Mouse (Mus musculus): Measurements from ENCODE around the gene Ufd1. TPM values are rescaled to one million over a fixed set of nuclear protein-coding genes. Genes with fewer than 3 reads are reported as not detected.

Ufd1 gene
- 73.0 TPM for polyA plus RNA-seq (2021)

DNA sequence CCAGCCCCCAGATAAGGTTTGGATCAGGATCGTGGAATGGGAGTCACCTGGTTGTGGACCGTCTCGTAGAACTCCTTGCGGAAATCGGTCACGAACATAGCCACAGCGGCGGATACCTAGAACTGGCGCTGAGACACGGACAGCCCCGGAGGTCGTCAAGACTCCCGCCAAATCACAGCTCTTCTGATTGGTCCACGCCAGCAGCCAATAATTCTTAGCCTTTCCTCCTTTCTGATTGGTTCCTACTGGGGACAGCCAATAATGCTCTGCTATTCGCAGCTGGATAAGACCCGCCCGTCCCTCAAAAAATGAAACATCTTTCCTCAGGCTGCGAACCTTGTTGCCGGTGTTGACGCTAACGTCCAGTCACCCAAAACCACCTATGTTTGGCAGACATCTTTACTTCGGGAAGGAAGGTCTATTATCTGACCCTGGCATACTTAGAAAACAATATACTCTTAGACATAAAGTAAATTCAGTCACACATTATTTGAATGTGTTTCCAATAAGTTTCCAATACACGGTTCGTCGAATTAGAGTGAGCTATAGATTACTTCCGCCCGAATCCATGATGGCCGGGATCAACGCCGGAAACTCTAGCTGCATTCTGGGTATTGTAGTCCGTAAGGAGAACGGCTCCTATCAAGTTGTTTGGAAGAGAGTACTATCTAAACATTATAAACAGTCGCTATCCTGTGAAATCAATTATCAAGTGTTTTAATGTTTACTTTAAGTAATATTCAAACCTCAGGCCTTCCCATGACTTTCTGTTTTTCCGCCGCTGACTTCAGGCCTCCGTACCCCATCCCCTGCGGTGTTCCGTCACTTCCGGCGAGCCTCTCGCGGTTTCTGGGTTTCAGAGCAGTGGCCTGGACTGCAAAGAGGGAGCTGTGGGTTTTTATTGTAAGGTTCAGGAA is at the start of gene Ufd1, which contains the start of gene Cdc45:
TSS of gene Ufd1 (plus strand) at position 312 of the 917 bp plus-strand sequence.
TSS of gene Cdc45 (minus strand) at position 520 of the 917 bp plus-strand sequence.
- ATAC-seq (peak; percentile 96), DNase-seq (ENCODE audit: low read depth, low spot score) (peak; percentile 89)
- ChIA-PET POLR2A (interaction anchor here (1.2 to 1.4 kb wide), 2 partner anchors 14 to 125 kb away, joined by 3 read pairs; no protein-coding TSS in a partner anchor), CTCF (interaction anchor here (1.0 to 1.5 kb wide), 3 partner anchors 13 to 124 kb away, joined by 3 to 4 read pairs (median 3); no protein-coding TSS in a partner anchor)
- H3K27me3 ChIP-seq = no peaks in the 10 kb centered on the region
- no peak for TF ChIP-seq CTCF (IDR thresholded peaks at IDR 0.05)
- in situ Hi-C loops (cut with MboI; ENCODE audit: low pct_unique_long_range_greater_than_20kb) = no loop called here

DNA sequence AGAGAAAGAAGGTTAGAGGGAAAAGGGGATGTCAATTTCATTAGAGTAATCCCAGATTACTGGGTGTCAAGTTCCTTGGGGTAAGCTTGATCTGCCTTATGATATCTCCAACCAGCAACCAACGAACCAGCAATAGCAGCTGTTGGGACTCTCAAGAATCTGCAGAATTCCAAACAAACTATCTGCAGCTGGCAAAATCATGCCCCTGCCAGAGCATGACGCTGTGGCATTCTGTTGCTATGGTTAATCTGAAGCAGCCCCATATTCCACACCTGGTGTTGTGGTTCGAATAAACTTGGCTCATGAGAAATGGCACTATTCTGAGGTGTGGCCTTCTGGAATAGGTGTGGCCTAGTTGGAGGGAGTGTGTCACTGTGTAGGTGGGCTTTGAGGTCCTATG is 48.6 kb upstream of the Ufd1 start:
- ATAC-seq = no peak
- ChIA-PET POLR2A (no interaction called here), CTCF (no interaction called here)
- no peak for TF ChIP-seq CTCF (IDR thresholded peaks at IDR 0.05)
- in situ Hi-C loops (cut with MboI; ENCODE audit: low pct_unique_long_range_greater_than_20kb) = no loop called here
- DNase-seq (ENCODE audit: low read depth, low spot score) = no peak
- no peaks in the 10 kb centered on the region for H3K27me3 ChIP-seq

DNA sequence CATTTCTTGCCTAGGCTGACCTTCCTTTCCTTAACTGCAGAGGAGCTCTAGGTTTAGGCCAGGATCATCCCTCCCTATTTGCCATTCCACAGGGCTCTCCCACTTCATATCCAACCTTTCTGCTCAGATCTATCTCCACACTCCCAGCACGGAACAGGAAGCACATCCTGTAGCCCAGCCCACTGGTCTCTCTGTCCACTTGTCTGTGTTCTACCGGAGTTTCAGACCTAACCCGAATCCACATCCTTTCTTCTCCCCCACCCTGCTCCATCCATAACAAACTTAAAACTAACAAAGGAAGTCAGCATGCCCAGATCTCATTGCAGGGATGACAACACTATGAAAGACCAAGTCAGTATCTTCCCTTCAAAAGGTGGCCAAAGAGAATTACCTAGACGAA is 45.2 kb upstream of the Ufd1 start:
- H3K27me3 ChIP-seq = no peaks in the 10 kb centered on the region
- in situ Hi-C loops (cut with MboI; ENCODE audit: low pct_unique_long_range_greater_than_20kb) = no loop called here
- CTCF ChIA-PET = interaction anchor here (0.8 kb wide), 1 partner anchor 20 kb away, joined by 3 read pairs; no protein-coding TSS in a partner anchor
- no peak for TF ChIP-seq CTCF (IDR thresholded peaks at IDR 0.05)
- POLR2A ChIA-PET = no interaction called here
- ATAC-seq (no peak), DNase-seq (ENCODE audit: low read depth, low spot score) (no peak)

DNA sequence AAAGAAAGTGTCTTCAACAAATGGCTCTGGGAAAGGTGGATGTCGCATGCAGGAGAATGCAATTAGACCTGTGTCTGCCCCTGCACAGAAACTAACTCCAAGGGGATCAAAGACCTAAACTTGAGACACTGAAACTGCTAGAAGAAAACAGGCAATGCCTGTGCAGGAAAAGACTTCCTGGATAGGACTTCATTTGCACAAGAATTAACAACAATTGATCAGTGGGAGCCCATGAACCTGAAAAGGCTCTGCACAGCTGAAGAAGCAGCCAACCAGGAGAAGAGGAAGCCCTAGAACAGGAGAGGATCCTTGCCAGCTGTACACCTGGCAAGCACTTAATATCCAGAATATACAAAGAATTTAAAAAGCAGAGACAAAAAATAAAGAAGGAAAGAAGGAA is 42.1 kb upstream of the Ufd1 start:
- CTCF ChIA-PET = no interaction called here
- no peak for ATAC-seq

DNA sequence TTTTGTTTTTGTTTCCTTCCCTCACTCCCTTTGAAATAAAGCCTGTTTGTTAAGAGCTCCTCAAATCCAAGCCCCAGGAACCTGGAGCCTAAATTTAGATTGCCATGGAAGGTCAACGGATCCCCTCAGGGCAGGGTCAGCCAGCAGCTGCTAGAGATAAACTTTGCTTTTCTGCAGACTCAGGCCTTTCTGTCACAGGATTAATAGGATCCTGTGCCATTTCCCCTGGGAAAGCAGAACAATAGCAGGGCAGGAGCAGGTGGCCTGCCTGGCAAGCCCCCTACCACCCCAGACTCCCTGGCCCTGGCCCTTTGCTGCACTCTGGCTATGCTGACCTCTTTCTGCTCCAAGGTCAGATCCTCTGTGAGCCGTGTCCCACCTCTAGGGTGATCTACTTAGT is 37.6 kb upstream of the Ufd1 start:
- H3K27me3 ChIP-seq = peaks cover 7% of the 10 kb centered on the region
- ChIA-PET POLR2A (no interaction called here), CTCF (no interaction called here)
- TF ChIP-seq CTCF (IDR thresholded peaks at IDR 0.05) = no peak
- ATAC-seq (no peak), DNase-seq (ENCODE audit: low read depth, low spot score) (no peak)
- in situ Hi-C loops (cut with MboI; ENCODE audit: low pct_unique_long_range_greater_than_20kb) = no loop called here

More for the DNA sequence above, 42.1 kb upstream of the Ufd1 start:
- in situ Hi-C loops (cut with MboI; ENCODE audit: low pct_unique_long_range_greater_than_20kb) = no loop called here
- DNase-seq (ENCODE audit: low read depth, low spot score) = no peak
- H3K27me3 ChIP-seq = no peaks in the 10 kb centered on the region
- TF ChIP-seq CTCF (IDR thresholded peaks at IDR 0.05) = no peak
- POLR2A ChIA-PET = no interaction called here

DNA sequence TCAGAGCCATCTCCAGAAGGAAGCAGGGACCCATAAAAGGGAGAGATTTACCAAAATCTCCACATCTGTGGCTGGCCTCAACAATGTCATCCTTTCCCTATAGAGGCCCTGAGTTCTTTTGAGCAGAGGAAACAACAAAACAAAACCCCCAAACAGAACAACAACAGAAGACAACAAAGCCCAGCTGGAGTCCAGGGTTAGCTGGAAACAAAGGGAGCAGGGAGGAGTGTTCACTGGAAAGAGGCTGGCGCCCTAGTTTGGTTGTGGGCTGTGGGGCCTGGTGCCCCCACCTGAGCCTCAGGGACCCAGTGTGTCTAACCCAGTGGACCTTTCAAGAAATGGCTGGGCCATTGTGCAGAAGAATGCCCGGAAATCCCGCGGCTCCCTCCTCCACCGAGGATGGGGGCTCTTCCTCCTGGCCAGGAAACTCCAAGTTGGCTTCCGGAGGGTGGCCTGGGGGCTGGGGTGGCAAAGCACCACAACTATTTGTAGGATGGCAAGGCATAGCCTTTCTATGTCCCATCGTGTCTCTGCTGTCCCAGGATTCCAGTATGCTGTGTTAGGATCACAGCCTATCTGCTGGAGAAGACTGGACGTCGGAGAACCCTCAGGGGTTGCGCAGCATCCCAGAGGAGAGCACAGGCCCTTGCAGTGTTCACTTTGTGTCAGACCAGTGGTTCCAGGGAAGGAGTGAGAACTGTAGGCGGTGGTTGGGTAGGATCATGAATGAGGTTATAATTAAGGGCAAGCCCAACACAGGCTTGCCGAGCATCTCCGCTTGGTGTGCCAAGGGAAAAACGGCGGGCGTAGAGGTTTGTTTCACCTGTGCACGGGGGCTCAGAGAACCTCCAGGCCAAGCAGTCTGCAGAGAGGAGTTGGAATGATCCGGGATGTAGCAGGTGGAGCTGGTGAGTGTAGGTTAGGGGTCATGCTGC is 35.7 kb upstream of the Ufd1 start:
- ChIA-PET CTCF (no interaction called here), POLR2A (no interaction called here)
- TF ChIP-seq CTCF (IDR thresholded peaks at IDR 0.05) = no peak
- ATAC-seq = no peak
- H3K27me3 ChIP-seq = peaks cover 7% of the 10 kb centered on the region
- in situ Hi-C loops (cut with MboI; ENCODE audit: low pct_unique_long_range_greater_than_20kb) = no loop called here
- no peak for DNase-seq (ENCODE audit: low read depth, low spot score)

DNA sequence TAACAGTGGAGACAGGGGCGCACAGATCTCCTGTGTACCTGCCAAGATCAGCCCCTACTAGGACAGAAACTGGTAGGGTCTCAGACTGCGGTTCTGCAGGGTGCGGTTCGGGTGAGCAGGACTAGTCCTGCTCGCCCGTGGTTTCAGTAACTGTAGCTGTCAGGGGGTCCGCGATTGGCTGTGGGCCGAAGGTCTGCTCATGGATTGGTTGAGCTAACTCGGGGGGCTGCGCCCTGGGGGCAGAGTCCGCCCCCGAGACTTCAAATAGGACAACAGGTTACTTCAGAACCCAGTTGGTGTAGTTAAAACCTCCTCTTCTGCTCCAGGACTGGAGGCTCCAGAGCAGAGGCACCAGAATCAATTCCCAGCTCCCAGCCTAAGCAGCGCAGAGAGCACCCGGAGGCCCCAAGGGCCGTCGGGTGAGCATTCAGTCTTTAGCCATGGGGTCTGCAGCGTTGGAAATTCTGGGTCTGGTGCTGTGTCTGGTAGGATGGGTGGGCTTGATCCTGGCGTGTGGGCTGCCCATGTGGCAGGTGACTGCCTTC is 35.0 kb upstream of the Ufd1 start, which contains the start of gene Cldn5:
TSS of gene Cldn5 (plus strand) at position 292 of the 545 bp plus-strand sequence.
- TF ChIP-seq CTCF (IDR thresholded peaks at IDR 0.05) = no peak
- ChIA-PET CTCF (no interaction called here), POLR2A (no interaction called here)
- DNase-seq (ENCODE audit: low read depth, low spot score) (no peak), ATAC-seq (no peak)
- in situ Hi-C loops (cut with MboI; ENCODE audit: low pct_unique_long_range_greater_than_20kb) = no loop called here
- H3K27me3 ChIP-seq = peaks cover 7% of the 10 kb centered on the region

DNA sequence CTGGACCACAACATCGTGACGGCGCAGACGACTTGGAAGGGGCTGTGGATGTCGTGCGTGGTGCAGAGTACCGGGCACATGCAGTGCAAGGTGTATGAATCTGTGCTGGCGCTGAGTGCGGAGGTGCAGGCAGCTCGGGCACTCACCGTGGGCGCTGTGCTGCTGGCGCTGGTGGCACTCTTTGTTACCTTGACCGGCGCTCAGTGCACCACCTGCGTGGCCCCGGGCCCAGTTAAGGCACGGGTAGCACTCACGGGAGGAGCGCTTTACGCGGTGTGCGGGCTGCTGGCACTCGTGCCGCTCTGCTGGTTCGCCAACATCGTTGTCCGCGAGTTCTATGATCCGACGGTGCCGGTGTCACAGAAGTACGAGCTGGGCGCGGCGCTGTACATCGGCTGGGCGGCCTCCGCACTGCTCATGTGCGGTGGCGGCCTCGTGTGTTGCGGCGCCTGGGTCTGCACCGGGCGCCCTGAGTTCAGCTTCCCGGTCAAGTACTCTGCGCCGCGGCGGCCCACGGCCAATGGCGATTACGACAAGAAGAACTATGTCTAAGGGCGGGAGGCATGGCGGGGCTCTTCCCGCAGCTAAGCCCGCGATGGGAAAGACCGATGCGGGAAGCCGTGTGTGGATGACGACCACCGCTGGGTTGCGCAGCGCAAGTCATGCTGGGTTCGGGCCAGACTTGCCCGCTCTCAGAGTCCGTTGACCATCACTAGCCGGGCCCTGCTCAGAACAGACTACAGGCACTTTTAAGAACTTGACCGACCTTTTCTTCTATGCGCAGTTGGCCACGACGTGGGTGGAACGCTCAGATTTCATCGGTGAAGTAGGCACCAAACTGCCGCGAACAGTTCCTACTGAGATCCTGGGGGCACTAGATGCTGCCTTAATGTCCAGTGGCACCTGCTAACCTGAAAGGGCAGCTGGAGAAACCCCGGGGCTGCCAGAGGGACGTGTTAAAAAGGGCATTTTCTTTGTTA is 34.2 kb upstream of the Ufd1 start:
- POLR2A ChIA-PET = no interaction called here
- peaks cover 7% of the 10 kb centered on the region for H3K27me3 ChIP-seq
- ATAC-seq (no peak), DNase-seq (ENCODE audit: low read depth, low spot score) (no peak)
- CTCF ChIA-PET = no interaction called here
- in situ Hi-C loops (cut with MboI; ENCODE audit: low pct_unique_long_range_greater_than_20kb) = no loop called here
- TF ChIP-seq CTCF (IDR thresholded peaks at IDR 0.05) = no peak

DNA sequence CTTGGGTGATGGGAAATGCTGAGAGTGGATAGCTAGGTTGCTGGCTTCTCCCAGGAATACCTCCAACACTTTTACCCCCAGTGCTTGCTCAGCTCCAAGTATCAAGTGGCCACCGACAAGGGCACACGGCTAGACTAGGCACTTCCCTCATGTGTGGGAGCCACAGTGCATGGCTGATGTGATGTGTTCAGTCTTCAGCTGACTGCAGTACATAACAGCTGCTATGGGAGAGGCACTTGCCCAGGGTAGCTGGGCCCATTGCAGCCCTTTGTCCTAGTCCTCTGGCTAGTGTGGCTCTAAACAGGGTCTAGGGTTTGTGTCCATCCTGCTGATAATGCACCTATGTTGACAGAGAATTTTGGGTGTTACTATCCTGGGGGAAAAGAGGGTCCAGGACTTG is 33.1 kb upstream of the Ufd1 start:
- ATAC-seq = no peak
- no peak for TF ChIP-seq CTCF (IDR thresholded peaks at IDR 0.05)
- ChIA-PET POLR2A (no interaction called here), CTCF (no interaction called here)
- in situ Hi-C loops (cut with MboI; ENCODE audit: low pct_unique_long_range_greater_than_20kb) = no loop called here
- no peak for DNase-seq (ENCODE audit: low read depth, low spot score)
- H3K27me3 ChIP-seq = peaks cover 7% of the 10 kb centered on the region
